Mouse (Mus musculus) stomach, embryonic 16.5 days (tissue): ENCODE data around the gene Nrsn1. TPM values are rescaled to one million over a fixed set of nuclear protein-coding genes. Genes with fewer than 3 reads are reported as not detected.
A peak's percentile ranks its signal among the peaks of the same experiment; 100 is the strongest.

ENCODE experiments used
- ATAC-seq: fragments of 200-750 bp; cut with Nextera tagmentation; 2 replicates; pipeline ENCODE4 v1.8.0; 2017; ENCODE audit warnings: moderate number of reproducible peaks, moderate TSS enrichment; ENCODE audit not compliant: insufficient read depth, low FRiP score
- H3K27ac ChIP-seq: fragments of 300-500 bp; sonication (generic); 2 replicates; pipeline ENCODE4 v1.5.1; 2014; ENCODE audit warnings: low read length
- H3K27me3 ChIP-seq: fragments of 300-500 bp; sonication (generic); 2 replicates; pipeline ENCODE4 v1.6.1; 2014; ENCODE audit warnings: low read length, control low read depth, mixed read lengths; ENCODE audit not compliant: control insufficient read depth, insufficient read depth
- H3K36me3 ChIP-seq: fragments of 300-500 bp; sonication (generic); 2 replicates; pipeline ENCODE4 v1.6.1; 2014; ENCODE audit warnings: low read length; ENCODE audit not compliant: control insufficient read depth, insufficient read depth
- H3K4me1 ChIP-seq: fragments of 300-500 bp; sonication (generic); 2 replicates; pipeline ENCODE4 v1.6.1; 2014; ENCODE audit warnings: low read length, control low read depth, mixed read lengths; ENCODE audit not compliant: control insufficient read depth, insufficient read depth
- H3K4me2 ChIP-seq: fragments of 300-500 bp; sonication (generic); 2 replicates; pipeline ENCODE4 v1.6.1; 2014; ENCODE audit warnings: low read depth, low read length, mixed read lengths
- H3K4me3 ChIP-seq: fragments of 300-500 bp; sonication (generic); replicated peaks from 2 replicates; pipeline ENCODE4 v1.5.1; 2014; ENCODE audit warnings: mild to moderate bottlenecking, low read length
- H3K9ac ChIP-seq: fragments of 300-500 bp; sonication (generic); 2 replicates; pipeline ENCODE4 v1.6.1; 2014; ENCODE audit warnings: low read length
- H3K9me3 ChIP-seq: fragments of 300-500 bp; sonication (generic); replicated peaks from 2 replicates; pipeline ENCODE4 v1.6.1; 2016; ENCODE audit warnings: low read length, control low read depth; ENCODE audit not compliant: control insufficient read depth
- WGBS: fragments of 180-500 bp; shearing (Covaris S2); extraction: QIAGEN DNeasy Blood & Tissue Kit; methylation state at CpG from one replicate; pipeline ENCODE4 v1.1.7; 2014; 5-methylcytosine and 5-hydroxymethylcytosine counted together
- polyA plus RNA-seq: library from polyadenylated mRNA; unstranded; fragments of >200 nt; fragmentation: Nextera tagmentation; extraction: Ambion mirVana; gene quantifications from 2 replicates; pipeline ENCODE4 v1.2.1, GENCODE M21; 2015

The Nrsn1 gene
- polyA plus RNA-seq, 1 experiment from 2014 or later: 4.8 TPM

GRCm38 (mm10) chr13:25257608-25258007 lies 12.7 kb downstream of the Nrsn1 start:
- 84% methylated on average over 6 of the region's 6 CpGs for WGBS
- no peaks in the 10 kb centered on the region for H3K36me3 ChIP-seq
- no peak overlapping the region for H3K9ac ChIP-seq
- H3K27ac ChIP-seq: no peak overlapping the region
- no peak overlapping the region for H3K4me3 ChIP-seq
- no peak overlapping the region for H3K4me2 ChIP-seq
- no peak for ATAC-seq
- no peaks in the 10 kb centered on the region for H3K27me3 ChIP-seq
- no peaks in the 10 kb centered on the region for H3K4me1 ChIP-seq
- H3K9me3 ChIP-seq: no peaks in the 10 kb centered on the region

GRCm38 (mm10) chr13:25254478-25255263 lies 15.6 kb downstream of the Nrsn1 start:
- Histone ChIP-seq H3K4me1 (no peaks in the 10 kb centered on the region), H3K4me3 (no peak overlapping the region), H3K27ac (peak overlapping the region; percentile 21; the same call in 1 of the 2 replicates), H3K36me3 (no peaks in the 10 kb centered on the region), H3K4me2 (no peak overlapping the region), H3K9ac (no peak overlapping the region), H3K27me3 (no peaks in the 10 kb centered on the region), H3K9me3 (no peaks in the 10 kb centered on the region)
- 48% methylated on average over 9 of the region's 9 CpGs for WGBS
- ATAC-seq: peak; percentile 84

GRCm38 (mm10) chr13:25251893-25252292 lies 18.4 kb downstream of the Nrsn1 start:
- Histone ChIP-seq H3K36me3 (no peaks in the 10 kb centered on the region), H3K4me1 (no peaks in the 10 kb centered on the region), H3K27me3 (no peaks in the 10 kb centered on the region), H3K9ac (no peak overlapping the region), H3K27ac (no peak overlapping the region), H3K4me2 (no peak overlapping the region), H3K9me3 (no peaks in the 10 kb centered on the region), H3K4me3 (no peak overlapping the region)
- 85% methylated on average over 1 of the region's 1 CpGs for WGBS
- no peak for ATAC-seq

- H3K9ac ChIP-seq: no peak overlapping the region
- no peak for ATAC-seq
- no peak overlapping the region for H3K27ac ChIP-seq
Observed at GRCm38 (mm10) chr13:25220186-25220787, 50.0 kb downstream of the Nrsn1 start.

GRCm38 (mm10) chr13:25218394-25218793 lies 51.9 kb downstream of the Nrsn1 start:
- Histone ChIP-seq H3K9ac (no peak overlapping the region), H3K27ac (no peak overlapping the region), H3K36me3 (no peaks in the 10 kb centered on the region), H3K9me3 (no peaks in the 10 kb centered on the region), H3K4me3 (no peak overlapping the region), H3K4me1 (no peaks in the 10 kb centered on the region), H3K27me3 (no peaks in the 10 kb centered on the region), H3K4me2 (no peak overlapping the region)
- ATAC-seq: no peak
- 90% methylated on average over 1 of the region's 1 CpGs for WGBS

More at GRCm38 (mm10) chr13:25220186-25220787, 50.0 kb downstream of the Nrsn1 start:
- Histone ChIP-seq H3K36me3 (no peaks in the 10 kb centered on the region), H3K4me3 (no peak overlapping the region), H3K9me3 (no peaks in the 10 kb centered on the region), H3K27me3 (no peaks in the 10 kb centered on the region), H3K4me1 (no peaks in the 10 kb centered on the region), H3K4me2 (no peak overlapping the region)
- 50% methylated on average over 5 of the region's 5 CpGs for WGBS

- no peaks in the 10 kb centered on the region for H3K27me3 ChIP-seq
- H3K36me3 ChIP-seq: no peaks in the 10 kb centered on the region
- WGBS: 82% methylated on average over 5 of the region's 5 CpGs
- no peak overlapping the region for H3K4me2 ChIP-seq
- H3K9ac ChIP-seq: no peak overlapping the region
- H3K9me3 ChIP-seq: no peaks in the 10 kb centered on the region
- H3K27ac ChIP-seq: no peak overlapping the region
- no peak overlapping the region for H3K4me3 ChIP-seq
- H3K4me1 ChIP-seq: no peaks in the 10 kb centered on the region
- ATAC-seq: no peak
Observed at GRCm38 (mm10) chr13:25206950-25207349, 63.4 kb downstream of the Nrsn1 start.

Other genes with a start within 250 kb of the Nrsn1 start
- 0.95 and 1.3 TPM in 2 replicates for gene Dcdc2a, start 214.5 kb downstream of the Nrsn1 start, polyA plus RNA-seq